Mouse (Mus musculus) lung, adult 2 months (tissue): ENCODE measurements around the gene Hoxb5.

Experiments
- CTCF ChIP-seq: fragments of 200-500 bp; IDR thresholded peaks from 2 replicates; pipeline ENCODE4 v1.5.1; 2011; ENCODE audit warnings: mild to moderate bottlenecking, low read length, control low read depth; ENCODE audit not compliant: insufficient read depth
- POLR2A ChIP-seq: fragments of 200-500 bp; IDR thresholded peaks from 2 replicates; pipeline ENCODE4 v1.6.1; 2011; ENCODE audit warnings: low read depth, mild to moderate bottlenecking, control low read depth, low read length, borderline replicate concordance; ENCODE audit errors: extremely low read depth

DNA sequence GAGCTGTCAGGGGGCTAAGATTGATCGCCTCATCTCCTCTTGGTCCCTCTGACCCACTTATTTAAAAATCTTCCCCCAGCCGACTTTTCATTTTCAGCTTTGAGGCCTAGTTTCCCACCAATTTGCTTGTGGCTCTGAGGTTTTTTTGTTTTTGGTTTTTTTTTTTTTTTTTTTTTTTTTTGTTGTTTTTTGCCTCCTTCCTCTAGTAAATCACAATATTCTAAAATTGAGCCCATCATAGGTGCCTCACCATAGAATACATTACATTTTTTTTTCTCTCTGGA lies 47.1 kb downstream of the Hoxb5 start, which contains the start of gene Hoxb2:
- TF ChIP-seq CTCF (no peak), POLR2A (no peak)
